Mouse (Mus musculus): ENCODE results near the gene Zfp958. TPM values are rescaled to one million over a fixed set of nuclear protein-coding genes. Genes with fewer than 3 reads are reported as not detected.

The Zfp958 gene
- total RNA-seq, 2 experiments from 2014 or later = 12.1 to 14.0 TPM

Other genes starting within 250 kb of the Zfp958 start
- 4.6 and 10.0 TPM in 2 replicates for gene Cers4, start 120.1 kb upstream of the Zfp958 start, total RNA-seq (2014; fragmentation: Nextera tagmentation)
- gene Cers4, start 120.1 kb upstream of the Zfp958 start, total RNA-seq (2017) = 2.8 and 5.1 TPM in 2 replicates
- gene Shcbp1, start 166.4 kb downstream of the Zfp958 start, total RNA-seq (2014; fragmentation: Nextera tagmentation) = 27.5 and 40.1 TPM in 2 replicates
- gene Shcbp1, start 166.4 kb downstream of the Zfp958 start, total RNA-seq (2017) = 54.2 and 70.9 TPM in 2 replicates